Mouse (Mus musculus): Measurements from ENCODE around the gene Sh3gl3. TPM values are rescaled to one million over a fixed set of nuclear protein-coding genes. Genes with fewer than 3 reads are reported as not detected.

The Sh3gl3 gene
- polyA plus RNA-seq, 1 experiment, result 37.9 TPM

GRCm38 (mm10) chr7:82236152-82236898 lies 62.7 kb downstream of the Sh3gl3 start:
- TF ChIP-seq CTCF (IDR thresholded peaks at IDR 0.05; ENCODE audit: borderline replicate concordance, extremely low read depth, insufficient read depth, insufficient read length) (no peak), POLR2A (IDR thresholded peaks at IDR 0.05; ENCODE audit: borderline replicate concordance, extremely low read depth, insufficient read depth, insufficient read length, poor library complexity, severe bottlenecking) (no peak)
- DNase-seq (ENCODE audit: low read depth), result no peak

- TF ChIP-seq POLR2A (IDR thresholded peaks at IDR 0.05; ENCODE audit: borderline replicate concordance, extremely low read depth, insufficient read depth, insufficient read length, poor library complexity, severe bottlenecking), result no peak
- no peak for TF ChIP-seq CTCF (IDR thresholded peaks at IDR 0.05; ENCODE audit: borderline replicate concordance, extremely low read depth, insufficient read depth, insufficient read length)
- DNase-seq (ENCODE audit: low read depth), result no peak
Measured at GRCm38 (mm10) chr7:82236899-82237162, 63.2 kb downstream of the Sh3gl3 start.

GRCm38 (mm10) chr7:82240424-82241240 lies 67.0 kb downstream of the Sh3gl3 start:
- TF ChIP-seq CTCF (IDR thresholded peaks at IDR 0.05; ENCODE audit: borderline replicate concordance, extremely low read depth, insufficient read depth, insufficient read length), result no peak
- TF ChIP-seq POLR2A (IDR thresholded peaks at IDR 0.05; ENCODE audit: borderline replicate concordance, extremely low read depth, insufficient read depth, insufficient read length, poor library complexity, severe bottlenecking), result no peak
- DNase-seq (ENCODE audit: low read depth), result no peak

- no peak for TF ChIP-seq POLR2A (IDR thresholded peaks at IDR 0.05; ENCODE audit: borderline replicate concordance, extremely low read depth, insufficient read depth, insufficient read length, poor library complexity, severe bottlenecking)
- TF ChIP-seq CTCF (IDR thresholded peaks at IDR 0.05; ENCODE audit: borderline replicate concordance, extremely low read depth, insufficient read depth, insufficient read length), result no peak
- no peak for DNase-seq (ENCODE audit: low read depth)
Measured at GRCm38 (mm10) chr7:82244701-82245100, 71.1 kb downstream of the Sh3gl3 start.

- DNase-seq (ENCODE audit: low read depth), result peak; percentile 29
- TF ChIP-seq CTCF (IDR thresholded peaks at IDR 0.05; ENCODE audit: borderline replicate concordance, extremely low read depth, insufficient read depth, insufficient read length) (no peak), POLR2A (IDR thresholded peaks at IDR 0.05; ENCODE audit: borderline replicate concordance, extremely low read depth, insufficient read depth, insufficient read length, poor library complexity, severe bottlenecking) (no peak)
Measured at GRCm38 (mm10) chr7:82248953-82249695, 75.5 kb downstream of the Sh3gl3 start.

- no peak for DNase-seq (ENCODE audit: low read depth)
- no peak for TF ChIP-seq CTCF (IDR thresholded peaks at IDR 0.05; ENCODE audit: borderline replicate concordance, extremely low read depth, insufficient read depth, insufficient read length)
Measured at GRCm38 (mm10) chr7:82253309-82253708, 79.7 kb downstream of the Sh3gl3 start.

- TF ChIP-seq POLR2A (IDR thresholded peaks at IDR 0.05; ENCODE audit: borderline replicate concordance, extremely low read depth, insufficient read depth, insufficient read length, poor library complexity, severe bottlenecking), result no peak
- DNase-seq (ENCODE audit: low read depth), result no peak
Measured at GRCm38 (mm10) chr7:82256936-82257335, 83.3 kb downstream of the Sh3gl3 start.

- no peak for DNase-seq (ENCODE audit: low read depth)
- TF ChIP-seq CTCF (IDR thresholded peaks at IDR 0.05; ENCODE audit: borderline replicate concordance, extremely low read depth, insufficient read depth, insufficient read length), result no peak
- TF ChIP-seq POLR2A (IDR thresholded peaks at IDR 0.05; ENCODE audit: borderline replicate concordance, extremely low read depth, insufficient read depth, insufficient read length, poor library complexity, severe bottlenecking), result no peak
Measured at GRCm38 (mm10) chr7:82257530-82257929, 83.9 kb downstream of the Sh3gl3 start.

- TF ChIP-seq CTCF (IDR thresholded peaks at IDR 0.05; ENCODE audit: borderline replicate concordance, extremely low read depth, insufficient read depth, insufficient read length), result peak; percentile 67; the same call in 1 of the 2 replicates
- TF ChIP-seq POLR2A (IDR thresholded peaks at IDR 0.05; ENCODE audit: borderline replicate concordance, extremely low read depth, insufficient read depth, insufficient read length, poor library complexity, severe bottlenecking), result no peak
- DNase-seq (ENCODE audit: low read depth), result peak; percentile 42
Measured at GRCm38 (mm10) chr7:82260210-82260609, 86.6 kb downstream of the Sh3gl3 start.

- TF ChIP-seq CTCF (IDR thresholded peaks at IDR 0.05; ENCODE audit: borderline replicate concordance, extremely low read depth, insufficient read depth, insufficient read length), result peak; percentile 93
- TF ChIP-seq POLR2A (IDR thresholded peaks at IDR 0.05; ENCODE audit: borderline replicate concordance, extremely low read depth, insufficient read depth, insufficient read length, poor library complexity, severe bottlenecking), result no peak
- DNase-seq (ENCODE audit: low read depth), result peak; percentile 86
Measured at GRCm38 (mm10) chr7:82263141-82263540, 89.5 kb downstream of the Sh3gl3 start.

GRCm38 (mm10) chr7:82264119-82264518 lies 90.5 kb downstream of the Sh3gl3 start:
- no peak for DNase-seq (ENCODE audit: low read depth)
- TF ChIP-seq CTCF (IDR thresholded peaks at IDR 0.05; ENCODE audit: borderline replicate concordance, extremely low read depth, insufficient read depth, insufficient read length) (no peak), POLR2A (IDR thresholded peaks at IDR 0.05; ENCODE audit: borderline replicate concordance, extremely low read depth, insufficient read depth, insufficient read length, poor library complexity, severe bottlenecking) (no peak)

Data from brain, embryonic 14.5 days (tissue).